Mouse (Mus musculus) liver, embryonic 11.5 days (tissue): ENCODE data around the gene Krt10. TPM values are rescaled to one million over a fixed set of nuclear protein-coding genes. Genes with fewer than 3 reads are reported as not detected.

Experiments used
- ATAC-seq: fragments of 200-750 bp; cut with Nextera tagmentation; replicated peaks from 2 replicates; pipeline ENCODE4 v1.8.0; 2017; ENCODE audit warnings: moderate number of reproducible peaks, mild to moderate bottlenecking, moderate TSS enrichment, moderate library complexity; ENCODE audit not compliant: low FRiP score
- DNase-seq: peaks from one replicate; pipeline ENCODE4 v3.0.0-alpha.2; 2017; ENCODE audit warnings: low spot score
- H3K27ac ChIP-seq: fragments of 300-500 bp; sonication (generic); 2 replicates; pipeline ENCODE4 v1.5.1; 2014; ENCODE audit warnings: mild to moderate bottlenecking, low read depth, low read length, control low read depth
- H3K27me3 ChIP-seq: fragments of 300-500 bp; sonication (generic); replicated peaks from 2 replicates; pipeline ENCODE4 v1.6.1; 2014; ENCODE audit warnings: low read length, mixed read lengths; ENCODE audit not compliant: control insufficient read depth, insufficient read depth
- H3K36me3 ChIP-seq: fragments of 300-500 bp; sonication (generic); 2 replicates; pipeline ENCODE4 v1.6.1; 2014; ENCODE audit warnings: mild to moderate bottlenecking, low read length, moderate library complexity, mixed read lengths; ENCODE audit not compliant: control insufficient read depth, insufficient read depth
- H3K4me1 ChIP-seq: fragments of 300-500 bp; sonication (generic); replicated peaks from 2 replicates; pipeline ENCODE4 v1.6.1; 2014; ENCODE audit warnings: low read length, mixed read lengths; ENCODE audit not compliant: control insufficient read depth, insufficient read depth
- H3K4me2 ChIP-seq: fragments of 300-500 bp; sonication (generic); 2 replicates; pipeline ENCODE4 v1.6.1; 2014; ENCODE audit warnings: mild to moderate bottlenecking, control low read depth, moderate library complexity
- H3K4me3 ChIP-seq: fragments of 300-500 bp; sonication (generic); 2 replicates; pipeline ENCODE4 v1.5.1; 2014; ENCODE audit warnings: low read depth, low read length, control low read depth
- H3K9ac ChIP-seq: fragments of 300-500 bp; sonication (generic); 2 replicates; pipeline ENCODE4 v1.6.1; 2014; ENCODE audit warnings: low read depth, low read length, control low read depth
- H3K9me3 ChIP-seq: fragments of 300-500 bp; sonication (generic); 2 replicates; pipeline ENCODE4 v1.6.1; 2016; ENCODE audit warnings: low read length, inconsistent platforms, mixed read lengths; ENCODE audit not compliant: control insufficient read depth
- WGBS: fragments of 180-500 bp; shearing (Covaris S2); extraction: QIAGEN DNeasy Blood & Tissue Kit; methylation state at CpG from one replicate; pipeline ENCODE4 v1.1.7; 2014; 5-methylcytosine and 5-hydroxymethylcytosine counted together
- polyA plus RNA-seq: library from polyadenylated mRNA; unstranded; fragments of >200 nt; fragmentation: Nextera tagmentation; extraction: Ambion mirVana; gene quantifications from 2 replicates; pipeline ENCODE4 v1.2.1, GENCODE M21; 2014

Krt10 gene
- polyA plus RNA-seq, 1 experiment from 2014 or later = 13.1 TPM

DNA sequence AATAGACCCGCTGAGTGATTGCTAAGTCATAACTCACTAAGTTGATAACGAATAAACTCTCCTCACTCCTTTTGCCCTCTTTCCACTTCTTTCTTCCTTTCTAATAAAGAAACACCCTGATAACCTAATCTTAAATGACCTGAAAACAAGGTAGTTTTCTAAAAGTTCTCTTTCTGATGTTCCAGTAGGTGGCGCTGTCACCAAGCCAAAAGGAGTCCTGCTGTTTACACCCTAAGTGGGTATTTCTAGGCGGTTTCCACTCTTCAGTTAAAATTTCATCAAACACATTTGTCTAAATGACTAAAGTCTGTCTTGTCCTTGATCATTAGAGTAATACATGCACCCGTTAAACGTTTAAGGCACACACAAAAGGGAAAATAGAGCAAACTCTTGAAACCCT lies 24.1 kb upstream of the Krt10 start:
- H3K4me3 ChIP-seq = no peak overlapping the region
- H3K4me2 ChIP-seq = no peak overlapping the region
- no peak overlapping the region for H3K27ac ChIP-seq
- H3K27me3 ChIP-seq = no peaks in the 10 kb centered on the region
- ATAC-seq (no peak), DNase-seq (no peak)
- no peaks in the 10 kb centered on the region for H3K4me1 ChIP-seq
- 14% methylated on average over 6 of the region's 6 CpGs for WGBS
- no peak overlapping the region for H3K9ac ChIP-seq
- no peaks in the 10 kb centered on the region for H3K36me3 ChIP-seq
- no peaks in the 10 kb centered on the region for H3K9me3 ChIP-seq

DNA sequence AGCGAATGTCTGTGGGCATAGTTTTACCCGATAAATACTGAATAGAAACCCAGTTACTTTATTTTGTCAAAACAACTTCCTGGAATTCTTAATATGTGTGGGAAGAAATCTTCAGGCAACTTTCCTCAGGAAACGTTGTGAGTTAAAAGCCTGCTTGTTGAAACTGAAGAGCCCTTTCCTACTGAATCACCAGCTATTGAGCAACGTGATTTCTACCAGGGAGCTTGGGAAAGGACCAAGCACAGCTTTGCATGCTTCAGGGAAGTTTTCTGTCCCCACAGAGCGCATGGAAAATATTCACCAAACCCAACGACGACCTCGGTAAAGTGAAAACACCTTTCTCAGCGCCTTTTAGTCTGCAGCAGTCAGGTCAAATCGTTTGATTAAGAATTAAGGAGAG lies 17.0 kb upstream of the Krt10 start:
- no peak overlapping the region for H3K4me3 ChIP-seq
- DNase-seq = no peak
- no peaks in the 10 kb centered on the region for H3K4me1 ChIP-seq
- no peak overlapping the region for H3K9ac ChIP-seq
- H3K27ac ChIP-seq = no peak overlapping the region
- no peaks in the 10 kb centered on the region for H3K36me3 ChIP-seq
- ATAC-seq = no peak
- no peaks in the 10 kb centered on the region for H3K27me3 ChIP-seq
- no peak overlapping the region for H3K4me2 ChIP-seq
- 71% methylated on average over 10 of the region's 10 CpGs for WGBS
- no peaks in the 10 kb centered on the region for H3K9me3 ChIP-seq

DNA sequence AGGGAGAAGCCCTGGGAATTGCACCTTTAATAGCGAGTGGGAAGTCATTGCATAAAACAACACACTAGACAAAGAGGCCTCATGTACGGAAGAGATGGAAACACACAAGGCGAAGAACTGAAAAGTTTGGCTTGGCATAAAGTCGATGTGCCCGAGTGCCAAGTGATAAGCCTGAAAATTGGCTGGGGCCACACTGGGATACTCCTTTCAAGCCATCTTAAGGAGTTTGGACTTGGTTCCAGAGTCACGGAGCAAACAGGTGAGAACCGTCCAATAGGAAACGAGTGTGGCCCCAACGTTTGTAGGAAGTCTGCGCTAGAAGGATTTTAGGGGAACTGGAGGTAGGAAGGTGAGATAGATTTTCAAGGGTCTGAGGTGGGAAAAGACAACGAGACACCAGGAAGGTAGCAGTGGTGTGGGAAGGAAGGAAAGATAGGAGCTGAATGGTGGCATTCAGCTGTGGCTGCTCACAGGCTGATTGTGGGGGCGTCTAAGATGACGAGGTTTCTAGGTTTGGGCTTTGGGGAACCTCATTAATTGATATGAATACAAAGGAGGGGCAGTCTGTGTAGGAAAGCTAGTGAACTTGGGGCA lies 10.9 kb upstream of the Krt10 start:
- Histone ChIP-seq H3K4me2 (no peak overlapping the region), H3K9ac (no peak overlapping the region), H3K9me3 (no peaks in the 10 kb centered on the region), H3K4me3 (no peak overlapping the region), H3K4me1 (no peaks in the 10 kb centered on the region), H3K27ac (no peak overlapping the region), H3K36me3 (no peaks in the 10 kb centered on the region), H3K27me3 (no peaks in the 10 kb centered on the region)
- WGBS = 80% methylated on average over 13 of the region's 13 CpGs
- no peak for ATAC-seq
- DNase-seq = no peak

DNA sequence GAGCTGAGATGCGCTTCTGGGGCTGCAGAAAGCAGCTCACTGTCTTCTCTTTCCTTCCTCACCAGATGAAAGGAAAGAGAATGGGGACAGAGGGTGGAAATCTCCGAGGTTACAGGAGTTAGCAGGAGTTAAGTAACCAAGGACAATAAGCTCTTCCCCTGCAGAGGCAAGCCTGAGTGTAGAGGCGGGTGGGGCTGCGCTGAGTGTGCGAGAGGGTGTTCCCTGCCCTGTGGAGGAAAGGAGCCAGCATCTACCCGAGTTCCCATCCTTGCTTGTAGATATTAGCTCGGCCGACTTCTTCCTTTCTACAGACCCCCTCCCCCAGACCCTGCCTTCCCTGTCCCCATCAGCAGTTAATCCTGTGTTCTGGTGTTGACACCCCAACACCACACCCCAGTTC lies 9.7 kb upstream of the Krt10 start:
- WGBS = 65% methylated on average over 8 of the region's 8 CpGs
- H3K9me3 ChIP-seq = no peaks in the 10 kb centered on the region

DNA sequence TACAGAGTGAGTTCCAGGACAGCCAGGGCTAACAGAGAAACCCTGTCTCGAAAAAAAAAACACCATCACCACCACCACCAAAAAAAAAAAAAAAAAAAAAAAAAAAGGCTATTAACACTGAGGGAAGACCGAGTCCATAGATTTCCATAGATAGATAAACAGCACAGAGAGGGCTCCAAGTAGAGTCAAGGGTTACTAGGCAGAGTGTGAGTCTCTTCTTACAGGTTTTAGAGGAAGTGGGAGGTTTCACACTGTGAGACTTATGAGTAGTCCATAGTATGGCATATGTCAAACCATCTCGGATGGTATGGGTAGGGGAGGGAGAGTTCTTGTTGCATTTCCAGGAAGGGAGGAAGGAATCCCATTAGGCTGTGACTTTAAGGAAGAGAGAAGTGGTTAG lies 8.9 kb upstream of the Krt10 start:
- 64% methylated on average over 3 of the region's 3 CpGs for WGBS
- DNase-seq (no peak), ATAC-seq (no peak)
- Histone ChIP-seq H3K36me3 (no peaks in the 10 kb centered on the region), H3K4me3 (no peak overlapping the region), H3K27me3 (no peaks in the 10 kb centered on the region), H3K4me2 (no peak overlapping the region), H3K27ac (no peak overlapping the region), H3K4me1 (no peaks in the 10 kb centered on the region), H3K9ac (no peak overlapping the region), H3K9me3 (no peaks in the 10 kb centered on the region)

More for the DNA sequence above, 9.7 kb upstream of the Krt10 start:
- Histone ChIP-seq H3K27ac (no peak overlapping the region), H3K36me3 (no peaks in the 10 kb centered on the region), H3K4me1 (no peaks in the 10 kb centered on the region), H3K9ac (no peak overlapping the region), H3K4me3 (no peak overlapping the region), H3K4me2 (no peak overlapping the region), H3K27me3 (no peaks in the 10 kb centered on the region)
- DNase-seq (no peak), ATAC-seq (no peak)

DNA sequence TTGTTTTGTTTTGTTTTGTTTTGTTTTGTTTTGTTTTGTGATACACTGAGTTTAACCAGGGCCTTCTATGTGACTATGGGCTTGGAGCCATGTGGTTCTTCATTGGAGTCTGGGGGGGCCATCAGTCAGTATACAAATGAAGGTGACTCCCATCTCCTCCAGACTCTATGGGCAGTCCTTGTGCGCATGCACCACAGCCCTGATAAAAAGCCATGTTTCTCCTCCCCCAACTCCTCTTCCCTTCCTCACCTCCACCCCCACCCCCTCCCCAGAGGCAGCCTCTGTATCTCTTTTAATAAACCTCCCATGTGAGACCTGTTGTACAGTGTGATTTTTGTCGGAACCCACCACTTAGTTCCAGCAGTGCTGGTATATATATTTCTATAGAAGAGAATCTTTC lies 7.5 kb upstream of the Krt10 start:
- Histone ChIP-seq H3K27me3 (no peaks in the 10 kb centered on the region), H3K4me3 (no peak overlapping the region), H3K9me3 (no peaks in the 10 kb centered on the region), H3K27ac (no peak overlapping the region), H3K36me3 (no peaks in the 10 kb centered on the region), H3K4me1 (no peaks in the 10 kb centered on the region), H3K9ac (no peak overlapping the region), H3K4me2 (no peak overlapping the region)
- DNase-seq (no peak), ATAC-seq (no peak)
- WGBS = 81% methylated on average over 2 of the region's 2 CpGs

DNA sequence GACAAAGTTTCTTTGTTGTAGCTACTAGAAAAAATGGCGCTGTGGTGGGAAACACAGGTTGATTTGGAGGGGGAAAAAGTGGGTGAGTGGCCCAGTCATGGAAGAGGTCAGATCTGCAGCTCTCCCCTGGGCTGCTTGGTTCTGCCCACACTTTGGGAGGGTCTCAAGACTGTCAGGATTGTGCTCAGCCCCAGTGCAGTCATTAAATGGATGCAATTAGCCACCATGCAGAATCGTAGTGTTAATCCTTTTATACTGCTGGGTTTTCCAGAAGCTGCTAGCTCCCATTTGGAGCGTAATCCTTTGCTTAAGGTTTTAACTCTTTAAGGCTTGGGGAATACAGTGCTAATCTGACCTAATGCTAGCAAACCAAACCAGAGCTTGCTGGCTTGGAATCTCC lies 6.9 kb upstream of the Krt10 start:
- no peaks in the 10 kb centered on the region for H3K4me1 ChIP-seq
- no peak overlapping the region for H3K9ac ChIP-seq
- no peaks in the 10 kb centered on the region for H3K27me3 ChIP-seq
- H3K9me3 ChIP-seq = no peaks in the 10 kb centered on the region
- ATAC-seq (no peak), DNase-seq (no peak)
- H3K4me2 ChIP-seq = no peak overlapping the region
- H3K36me3 ChIP-seq = no peaks in the 10 kb centered on the region
- no peak overlapping the region for H3K4me3 ChIP-seq
- H3K27ac ChIP-seq = no peak overlapping the region
- 53% methylated on average over 3 of the region's 3 CpGs for WGBS

DNA sequence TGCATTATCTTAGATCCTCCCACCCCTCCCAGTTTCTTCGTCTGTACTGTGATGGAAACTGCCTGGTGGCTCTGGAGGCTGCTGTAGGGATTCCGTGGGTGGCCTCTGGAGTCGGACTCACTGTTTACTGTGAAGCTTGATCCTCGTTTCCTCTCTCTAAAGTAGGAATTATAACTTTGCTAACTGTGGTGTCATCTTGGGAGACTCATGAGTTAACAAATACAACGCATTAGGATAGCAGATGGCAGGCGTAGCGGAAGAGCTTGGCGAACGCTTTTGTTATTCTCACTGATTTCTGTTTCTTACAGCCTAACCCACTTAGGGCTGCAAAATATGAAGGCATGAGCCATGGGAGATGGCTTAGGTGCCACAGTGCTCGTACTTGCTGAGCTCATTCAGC lies 3.3 kb upstream of the Krt10 start:
- Histone ChIP-seq H3K36me3 (no peaks in the 10 kb centered on the region), H3K27ac (no peak overlapping the region), H3K9me3 (no peaks in the 10 kb centered on the region), H3K4me1 (no peaks in the 10 kb centered on the region), H3K4me2 (no peak overlapping the region), H3K4me3 (no peak overlapping the region), H3K9ac (no peak overlapping the region), H3K27me3 (no peaks in the 10 kb centered on the region)
- DNase-seq = no peak
- no peak for ATAC-seq
- 79% methylated on average over 10 of the region's 10 CpGs for WGBS

DNA sequence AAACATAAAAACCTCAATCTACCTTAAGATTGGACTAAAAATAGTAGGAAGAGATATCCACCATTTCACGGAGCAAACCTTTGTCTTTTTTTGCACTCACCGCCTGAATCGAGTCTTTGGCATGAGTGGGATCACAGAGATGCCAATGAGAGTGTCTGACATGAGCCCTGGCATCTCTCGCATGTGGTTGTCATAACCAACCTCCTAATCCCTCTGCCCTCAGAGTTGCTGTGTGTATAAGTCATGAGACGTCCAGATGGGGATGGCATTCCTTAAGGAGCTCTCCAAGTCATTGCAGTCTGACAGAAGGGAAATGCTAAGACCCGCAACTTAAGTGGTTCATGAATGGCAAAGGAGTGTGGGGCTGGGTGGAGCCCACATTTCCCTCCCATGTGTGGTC lies 2.2 kb upstream of the Krt10 start:
- Histone ChIP-seq H3K27ac (no peak overlapping the region), H3K4me2 (no peak overlapping the region), H3K36me3 (no peaks in the 10 kb centered on the region), H3K4me1 (no peaks in the 10 kb centered on the region), H3K4me3 (no peak overlapping the region), H3K9me3 (no peaks in the 10 kb centered on the region), H3K27me3 (no peaks in the 10 kb centered on the region), H3K9ac (no peak overlapping the region)
- no peak for DNase-seq
- WGBS = 71% methylated on average over 6 of the region's 6 CpGs
- no peak for ATAC-seq
